7 mouse cellular contexts compared by ENCODE assay signal in the genomic region with DNA sequence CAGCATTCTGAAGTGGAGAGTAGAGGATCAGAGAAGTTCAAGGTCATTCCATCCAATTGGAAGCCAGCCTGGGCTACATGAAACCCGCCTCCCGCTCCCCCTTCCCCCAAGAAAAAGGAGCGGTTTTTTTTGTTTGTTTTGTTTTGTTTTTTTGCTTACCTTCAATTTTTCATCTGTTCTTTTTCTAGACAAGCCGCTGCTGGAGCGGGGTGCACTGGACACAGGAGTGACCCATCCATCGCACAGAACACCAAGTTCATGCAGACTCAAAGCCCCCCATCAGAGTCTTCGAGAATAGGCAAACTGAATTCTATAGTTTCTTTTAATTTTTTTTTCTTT. TPM values are rescaled to one million over a fixed set of nuclear protein-coding genes. Genes with fewer than 3 reads are reported as not detected.
A peak's percentile ranks its signal among the peaks of the same experiment; 100 is the strongest.
DNase-seq lines count a peak whose midpoint lies in the region; ATAC-seq and TF ChIP-seq lines count a peak whose summit lies in the region.

No protein-coding gene starts in this region.

- no peak for TF ChIP-seq CTCF in spleen, adult 2 months (IDR thresholded peaks at IDR 0.05; ENCODE audit: extremely low read depth, insufficient read depth, insufficient read length, insufficient replicate concordance)
- no peak for TF ChIP-seq CTCF in stomach, postnatal 0 days (IDR thresholded peaks at IDR 0.05; ENCODE audit: low read depth)

- H3K9me3 ChIP-seq in forebrain, embryonic 12.5 days = no peaks in the 10 kb centered on the region
- no peaks in the 10 kb centered on the region for H3K9me3 ChIP-seq in liver, embryonic 12.5 days (replicated peaks)
- H3K9me3 ChIP-seq in stomach, postnatal 0 days (ENCODE audit: control insufficient read depth, low read length) = no peaks in the 10 kb centered on the region

- no peak for ATAC-seq in forebrain, embryonic 12.5 days (ENCODE audit: low FRiP score)
- no peak for ATAC-seq in liver, embryonic 12.5 days
- no peak for ATAC-seq in stomach, postnatal 0 days (ENCODE audit: low FRiP score, low TSS enrichment)
- ATAC-seq in cerebellum, adult (ENCODE audit: insufficient number of reproducible peaks, low FRiP score, low TSS enrichment) = no peak

- H3K36me3 ChIP-seq in spleen, adult 2 months (ENCODE audit: control insufficient read depth, insufficient read depth, low read length) = peaks cover 2% of the 10 kb centered on the region; the same call in 1 of the 2 replicates
- no peaks in the 10 kb centered on the region; the same call in 1 of the 2 replicates for H3K36me3 ChIP-seq in forebrain, embryonic 12.5 days (replicated peaks)
- peaks cover 16% of the 10 kb centered on the region for H3K36me3 ChIP-seq in liver, embryonic 12.5 days
- no peaks in the 10 kb centered on the region; the same call in 1 of the 2 replicates for H3K36me3 ChIP-seq in stomach, postnatal 0 days (ENCODE audit: control insufficient read depth, insufficient read depth, low read length)

- H3K9ac ChIP-seq in forebrain, embryonic 12.5 days = peak overlapping the region; percentile 87
- peak overlapping the region; percentile 99 for H3K9ac ChIP-seq in liver, embryonic 12.5 days
- H3K9ac ChIP-seq in stomach, postnatal 0 days (ENCODE audit: low read length) = peak overlapping the region; percentile 96

- H3K27ac ChIP-seq in spleen, adult 2 months (ENCODE audit: insufficient read depth, low read length) = peak overlapping the region; percentile 94
- peak overlapping the region; percentile 94 for H3K27ac ChIP-seq in forebrain, embryonic 12.5 days
- H3K27ac ChIP-seq in liver, embryonic 12.5 days = peak overlapping the region; percentile 97
- H3K27ac ChIP-seq in stomach, postnatal 0 days (replicated peaks) = peak overlapping the region; percentile 99

- 12% methylated on average over 7 of the region's 7 CpGs for WGBS in spleen, adult 2 months
- WGBS in forebrain, embryonic 12.5 days = 18% methylated on average over 7 of the region's 7 CpGs
- 7% methylated on average over 7 of the region's 7 CpGs for WGBS in liver, embryonic 12.5 days (ENCODE audit: insufficient replicate concordance)
- 6% methylated on average over 7 of the region's 7 CpGs for WGBS in stomach, postnatal 0 days

- H3K27me3 ChIP-seq in spleen, adult 2 months (ENCODE audit: control insufficient read depth, insufficient read depth, low read length) = no peaks in the 10 kb centered on the region
- H3K27me3 ChIP-seq in forebrain, embryonic 12.5 days = no peaks in the 10 kb centered on the region
- no peaks in the 10 kb centered on the region for H3K27me3 ChIP-seq in liver, embryonic 12.5 days (replicated peaks)
- H3K27me3 ChIP-seq in stomach, postnatal 0 days (ENCODE audit: control insufficient read depth, insufficient read depth, low read length) = no peaks in the 10 kb centered on the region

- peaks cover 7% of the 10 kb centered on the region; the same call in 1 of the 2 replicates for H3K4me1 ChIP-seq in spleen, adult 2 months (ENCODE audit: control insufficient read depth, insufficient read depth, insufficient read length)
- H3K4me1 ChIP-seq in forebrain, embryonic 12.5 days = peaks cover 57% of the 10 kb centered on the region
- peaks cover 59% of the 10 kb centered on the region for H3K4me1 ChIP-seq in liver, embryonic 12.5 days
- peaks cover 2% of the 10 kb centered on the region; the same call in 1 of the 2 replicates for H3K4me1 ChIP-seq in stomach, postnatal 0 days (replicated peaks; ENCODE audit: control insufficient read depth, insufficient read depth)

- peak overlapping the region; percentile 56 for H3K4me2 ChIP-seq in forebrain, embryonic 12.5 days
- H3K4me2 ChIP-seq in liver, embryonic 12.5 days = peak overlapping the region; percentile 94
- H3K4me2 ChIP-seq in stomach, postnatal 0 days (replicated peaks; ENCODE audit: low read depth) = peak overlapping the region; percentile 67

- no peak for DNase-seq in spleen, adult 2 months (ENCODE audit: low read depth in 1 of 2, low spot score in 2 of 2)
- no peak for DNase-seq in spleen, postnatal 4 days (ENCODE audit: low spot score in 2 of 2)
- DNase-seq in stomach, postnatal 0 days (ENCODE audit: low spot score) = no peak
- no peak for DNase-seq in yolk sac, embryonic 10.5 days (ENCODE audit: low spot score)

- peak overlapping the region; percentile 65 for H3K4me3 ChIP-seq in spleen, adult 2 months (ENCODE audit: extremely low read depth, insufficient read depth, insufficient read length)
- H3K4me3 ChIP-seq in forebrain, embryonic 12.5 days (replicated peaks) = peak overlapping the region; percentile 92
- H3K4me3 ChIP-seq in liver, embryonic 12.5 days = peak overlapping the region; percentile 97
- H3K4me3 ChIP-seq in stomach, postnatal 0 days (ENCODE audit: low read depth, low read length) = peak overlapping the region; percentile 81

- TF ChIP-seq EP300 in stomach, postnatal 0 days (optimal IDR thresholded peaks at IDR 0.05) = no peak

- no peak for TF ChIP-seq POLR2A in spleen, adult 2 months (IDR thresholded peaks at IDR 0.05; ENCODE audit: low read depth, low read length)

RNA-seq across cellular contexts. Expression of a gene that starts 0.9 kb away (rescaled TPM):
- 40.1 and 49.7 TPM in 2 replicates for polyA plus RNA-seq in spleen, adult 2 months (2012; rRNA removed)
- 18.2 and 18.5 TPM in 2 replicates for polyA plus RNA-seq in forebrain, embryonic 12.5 days (2016; fragmentation: Nextera tagmentation; extraction: Ambion mirVana)
- 19.5 and 20.1 TPM in 2 replicates for polyA plus RNA-seq in liver, embryonic 12.5 days (2016; fragmentation: Nextera tagmentation; extraction: Ambion mirVana)
- polyA plus RNA-seq in stomach, postnatal 0 days (2015; fragmentation: Nextera tagmentation; extraction: Ambion mirVana) = 18.1 and 18.7 TPM in 2 replicates
